Mouse (Mus musculus) kidney, postnatal 14 days (tissue): ENCODE measurements around the gene Thpo.

Source experiments
- DNase-seq: peaks from one replicate; pipeline ENCODE4 v3.0.0; 2022; ENCODE audit warnings: mixed read lengths

The Thpo gene

GRCm38 (mm10) chr16:20733731-20734730, at the start of gene Thpo:
Gene Thpo (minus strand): TSS chr16:20734511.
- DNase-seq: no peak

GRCm38 (mm10) chr16:20783891-20784290, 49.6 kb upstream of the Thpo start:
- DNase-seq: no peak

- no peak for DNase-seq
Measured at GRCm38 (mm10) chr16:20781101-20781630, 46.9 kb upstream of the Thpo start.

- no peak for DNase-seq
Measured at GRCm38 (mm10) chr16:20779846-20780245, 45.5 kb upstream of the Thpo start.

DNA sequence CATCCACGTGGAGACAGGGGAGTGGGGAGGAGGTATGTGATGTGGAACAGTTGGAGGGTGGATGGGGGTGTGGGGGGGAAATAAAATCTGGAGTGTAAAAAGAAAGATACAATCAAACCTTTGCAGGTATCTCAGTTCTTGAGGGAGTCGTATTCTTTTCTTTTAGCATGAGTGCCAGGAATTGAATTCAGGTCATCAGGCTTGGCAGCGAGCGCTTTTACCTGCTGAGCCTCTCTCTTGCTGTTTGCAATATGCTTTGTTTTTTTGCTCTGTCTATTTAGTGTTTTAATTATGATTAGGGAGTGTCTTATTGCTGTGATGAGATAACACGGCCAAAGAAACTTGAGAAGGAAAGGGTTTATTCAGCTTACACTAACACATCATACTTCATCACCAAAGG, 40.7 kb upstream of the Thpo start:
- no peak for DNase-seq

DNA sequence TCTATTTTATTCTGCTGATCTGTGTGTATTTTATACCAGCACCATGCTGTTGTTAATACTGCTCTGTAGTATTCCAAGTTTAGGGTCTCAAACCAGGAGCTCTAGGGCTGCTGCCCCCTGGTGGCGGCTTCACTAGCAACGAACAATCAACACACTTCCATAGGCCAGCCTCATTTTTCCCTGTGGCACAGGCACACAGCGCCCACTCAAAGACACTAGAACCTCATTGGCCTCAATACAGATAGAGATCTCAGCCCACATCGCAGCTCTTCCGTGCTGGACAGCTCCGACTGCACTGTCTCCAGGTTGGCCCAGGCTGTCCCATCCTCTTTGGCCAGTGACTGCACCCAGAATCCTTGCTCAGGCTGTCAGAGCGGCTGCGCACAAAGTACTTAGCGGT, 30.9 kb upstream of the Thpo start:
- DNase-seq: peak; percentile 48

DNA sequence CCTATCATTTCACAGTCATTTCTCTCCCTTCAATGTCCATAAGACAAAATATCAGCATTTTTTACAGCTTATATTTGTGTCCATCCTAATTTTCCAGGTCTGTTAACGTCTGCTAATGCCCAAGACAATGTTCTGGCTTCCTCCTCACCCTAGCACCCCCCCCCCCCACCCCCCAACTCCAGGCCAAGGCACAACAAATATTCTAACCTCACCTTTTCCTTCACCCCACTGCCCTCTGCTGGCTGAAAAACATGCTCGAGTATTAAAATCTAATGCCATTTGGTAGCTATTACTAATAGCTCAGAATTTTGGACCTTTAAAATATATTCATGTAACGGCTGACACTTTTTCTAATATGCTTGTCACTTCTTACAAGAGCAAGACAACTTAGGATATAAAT, 27.4 kb upstream of the Thpo start:
- peak; percentile 56 for DNase-seq

DNA sequence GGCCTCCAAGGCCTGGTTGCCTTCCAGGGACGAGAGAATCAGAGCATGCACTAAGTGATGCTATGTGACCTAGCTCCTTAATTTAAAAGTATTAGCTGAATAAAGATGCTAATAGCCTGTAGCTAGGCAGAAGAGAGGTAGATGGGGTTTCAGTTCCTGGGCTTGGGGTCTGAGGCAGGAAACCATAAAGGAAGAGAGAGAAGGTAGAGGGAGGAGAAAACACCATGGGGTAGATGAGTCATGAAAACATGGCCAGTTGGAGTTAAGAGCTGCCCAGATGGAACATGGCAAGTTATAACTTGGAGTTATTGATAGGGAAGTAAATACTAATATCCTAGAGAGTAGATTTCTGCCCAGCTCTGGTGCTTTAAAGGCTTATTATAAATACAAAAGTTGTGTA, 23.1 kb upstream of the Thpo start:
- no peak for DNase-seq

- DNase-seq: no peak
Measured at GRCm38 (mm10) chr16:20756052-20756451, 21.7 kb upstream of the Thpo start.

GRCm38 (mm10) chr16:20750518-20750917, 16.2 kb upstream of the Thpo start:
- no peak for DNase-seq

DNA sequence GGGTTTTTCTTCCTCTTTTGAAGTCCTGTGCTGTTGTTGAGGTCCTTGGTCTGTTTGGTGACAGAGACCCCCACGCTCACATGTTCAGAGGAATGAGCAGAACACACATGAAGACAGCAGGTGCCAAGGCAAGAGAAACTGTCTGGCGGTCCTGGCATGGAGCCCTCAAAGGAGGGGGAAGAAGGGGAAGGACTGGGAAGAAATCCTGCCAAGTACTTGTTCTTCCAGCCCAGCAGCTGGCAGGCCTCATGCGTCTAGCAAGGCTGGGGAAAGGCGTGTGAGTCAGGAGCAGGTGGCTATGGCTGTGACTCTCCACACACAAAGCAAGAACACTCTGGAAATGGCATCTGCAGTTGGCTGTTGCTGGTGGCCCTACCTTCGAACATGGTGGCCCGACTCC, 12.3 kb upstream of the Thpo start:
- peak; percentile 32 for DNase-seq

- DNase-seq: no peak
Measured at GRCm38 (mm10) chr16:20739845-20740244, 5.5 kb upstream of the Thpo start.

- no peak for DNase-seq
Measured at GRCm38 (mm10) chr16:20736823-20737222, 2.5 kb upstream of the Thpo start.

- no peak for DNase-seq
Measured at GRCm38 (mm10) chr16:20736168-20736567, 1.9 kb upstream of the Thpo start.

- no peak for DNase-seq
Measured at GRCm38 (mm10) chr16:20735651-20736050, 1.3 kb upstream of the Thpo start.

DNA sequence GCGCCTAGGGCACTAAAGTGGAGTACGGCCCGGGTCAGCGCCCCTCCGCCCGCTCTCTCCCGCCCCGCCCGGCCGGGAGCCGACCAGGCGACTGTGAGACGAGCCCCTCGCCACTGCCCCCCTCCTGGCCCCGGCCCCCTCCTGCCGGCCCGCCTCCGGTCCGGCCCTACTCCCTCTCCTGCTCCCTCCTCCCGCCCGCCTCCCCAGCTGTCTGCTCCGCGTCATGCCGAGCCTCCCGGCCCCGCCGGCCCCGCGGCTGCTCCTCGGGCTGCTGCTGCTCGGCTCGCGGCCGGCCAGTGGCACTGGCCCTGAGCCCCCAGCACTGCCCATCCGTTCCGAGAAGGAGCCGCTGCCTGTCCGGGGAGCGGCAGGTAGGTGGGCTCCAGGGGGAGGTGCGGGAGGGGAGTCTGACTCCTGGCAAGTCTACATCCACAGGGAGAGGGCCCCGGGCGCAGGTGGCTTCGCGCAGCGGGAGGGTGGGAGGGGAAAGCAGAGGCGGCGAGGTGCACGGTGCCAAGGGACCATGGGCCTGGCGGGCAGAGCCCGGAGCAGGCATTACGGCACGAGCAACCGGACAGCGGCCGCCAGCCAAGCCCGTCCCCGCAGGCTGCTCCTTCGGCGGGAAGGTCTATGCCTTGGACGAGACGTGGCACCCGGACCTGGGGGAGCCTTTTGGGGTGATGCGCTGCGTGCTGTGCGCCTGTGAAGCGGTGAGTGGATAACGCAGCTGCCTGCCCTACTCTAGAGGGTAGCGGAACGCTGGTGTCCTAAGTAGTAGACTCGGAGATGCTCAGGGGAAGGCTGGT, 1.2 kb downstream of the Thpo start, which contains the start of gene Chrd:
TSS of gene Chrd (plus strand) at position 203 of the 806 bp plus-strand sequence.
- peak; percentile 76 for DNase-seq

GRCm38 (mm10) chr16:20732251-20732924, 1.9 kb downstream of the Thpo start:
- DNase-seq: no peak

DNA sequence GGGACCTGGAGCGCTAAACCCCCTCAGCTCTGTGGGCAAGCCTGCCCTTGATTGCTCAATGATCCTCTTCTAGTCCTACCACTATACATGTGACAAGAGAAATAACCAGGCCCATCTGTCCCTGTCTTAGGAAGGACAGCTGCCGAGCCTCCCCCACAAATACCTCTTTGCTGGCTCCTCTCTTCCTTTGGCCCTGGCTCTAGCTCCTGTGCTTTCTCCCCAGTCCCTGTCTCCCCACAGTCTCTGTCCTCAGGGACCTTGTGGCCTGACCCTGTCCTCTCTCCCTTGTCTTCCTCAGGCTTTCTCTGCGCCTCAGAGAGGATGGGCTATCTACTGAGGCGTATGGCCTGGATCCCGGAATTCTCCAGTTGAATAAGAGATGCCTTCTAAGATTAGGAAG, 2.6 kb downstream of the Thpo start:
- no peak for DNase-seq

DNA sequence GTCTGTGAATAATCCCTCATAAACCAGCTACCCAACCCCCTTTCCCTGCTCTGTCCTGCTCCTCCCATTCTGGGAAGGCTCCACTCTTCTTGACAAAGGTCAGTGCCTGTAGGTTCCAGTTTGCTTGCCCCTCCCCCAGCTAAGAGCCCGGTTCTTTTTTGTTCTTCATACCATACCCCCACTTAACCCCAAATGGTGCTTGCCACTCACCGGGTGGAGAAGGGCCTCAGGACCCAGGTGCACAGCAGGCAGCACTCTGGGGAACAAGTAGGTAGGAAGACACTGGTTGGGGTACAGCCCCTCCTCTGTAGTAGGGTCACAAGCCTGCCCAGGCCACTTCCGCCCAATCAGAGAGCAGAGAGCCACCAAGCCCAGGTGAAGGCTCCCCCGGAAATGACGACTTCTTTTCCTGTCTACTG, 4.0 kb downstream of the Thpo start:
- peak; percentile 59 for DNase-seq

GRCm38 (mm10) chr16:20726384-20726783, 7.9 kb downstream of the Thpo start:
- no peak for DNase-seq

- DNase-seq: no peak
Measured at GRCm38 (mm10) chr16:20725750-20726149, 8.6 kb downstream of the Thpo start.

- no peak for DNase-seq
Measured at GRCm38 (mm10) chr16:20725321-20725720, 9.0 kb downstream of the Thpo start.

GRCm38 (mm10) chr16:20724338-20724748, 10.0 kb downstream of the Thpo start:
- peak; percentile 76 for DNase-seq
